Mouse (Mus musculus) kidney, adult 2 months (tissue): ENCODE data around the gene Nfib.

Experiments used
- CTCF ChIP-seq: fragments of 200-500 bp; conservative IDR thresholded peaks from 2 replicates; pipeline ENCODE4 v1.5.1; 2011; ENCODE audit warnings: low read depth, mild to moderate bottlenecking, control low read depth, low read length, moderate library complexity, mixed read lengths; ENCODE audit not compliant: insufficient read depth, insufficient read length
- POLR2A ChIP-seq: fragments of 200-500 bp; IDR thresholded peaks from one replicate; pipeline ENCODE4 v1.6.1; 2011; ENCODE audit warnings: low read depth, low read length, control low read depth

DNA sequence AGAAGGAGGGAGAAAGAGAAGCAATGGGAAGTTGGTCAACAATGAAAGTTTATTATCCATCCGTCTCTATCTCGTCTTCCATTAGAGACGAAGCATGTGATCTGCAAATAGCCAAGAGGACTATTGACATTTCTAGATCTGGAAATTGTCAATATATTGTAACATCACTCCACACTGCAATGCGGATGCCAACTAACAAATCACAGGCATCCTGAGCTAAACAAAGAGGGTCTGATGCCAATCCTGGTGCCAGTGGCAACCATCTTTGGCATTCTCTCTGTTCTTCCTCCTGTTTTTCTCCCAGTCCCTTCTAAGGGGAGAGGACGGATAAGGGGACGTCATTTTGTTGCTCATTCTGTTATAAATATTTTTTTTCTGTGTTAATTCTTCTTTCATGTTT is 209.9 kb downstream of the Nfib start:
- TF ChIP-seq CTCF (no peak), POLR2A (no peak)
